Mouse (Mus musculus) intestine, postnatal 0 days (tissue): ENCODE results near the gene Cmpk2. TPM values are rescaled to one million over a fixed set of nuclear protein-coding genes. Genes with fewer than 3 reads are reported as not detected.

ENCODE experiments used
- ATAC-seq: fragments of 200-750 bp; cut with Nextera tagmentation; 2 replicates; pipeline ENCODE4 v1.8.0; 2017; ENCODE audit warnings: mild to moderate bottlenecking, moderate TSS enrichment, moderate library complexity
- H3K27ac ChIP-seq: fragments of 300-500 bp; sonication (generic); 2 replicates; pipeline ENCODE4 v1.5.1; 2014; ENCODE audit warnings: mild to moderate bottlenecking, low read depth, low read length, moderate library complexity
- H3K27me3 ChIP-seq: fragments of 300-500 bp; sonication (generic); replicated peaks from 2 replicates; pipeline ENCODE4 v1.6.1; 2014; ENCODE audit warnings: low read length, mixed read lengths; ENCODE audit not compliant: control insufficient read depth, insufficient read depth
- H3K36me3 ChIP-seq: fragments of 300-500 bp; sonication (generic); 2 replicates; pipeline ENCODE4 v1.6.1; 2014; ENCODE audit warnings: mild to moderate bottlenecking, moderate library complexity; ENCODE audit not compliant: control insufficient read depth, insufficient read depth
- H3K4me1 ChIP-seq: fragments of 300-500 bp; sonication (generic); replicated peaks from 2 replicates; pipeline ENCODE4 v1.6.1; 2014; ENCODE audit warnings: antibody characterized with exemption, low read length, mixed read lengths; ENCODE audit not compliant: control insufficient read depth, insufficient read depth
- H3K4me2 ChIP-seq: fragments of 300-500 bp; sonication (generic); replicated peaks from 2 replicates; pipeline ENCODE4 v1.6.1; 2014; ENCODE audit warnings: low read depth, mild to moderate bottlenecking, moderate library complexity
- H3K4me3 ChIP-seq: fragments of 300-500 bp; sonication (generic); 2 replicates; pipeline ENCODE4 v1.5.1; 2014; ENCODE audit warnings: low read depth, low read length
- H3K9ac ChIP-seq: fragments of 300-500 bp; sonication (generic); 2 replicates; pipeline ENCODE4 v1.6.1; 2014; ENCODE audit warnings: mild to moderate bottlenecking, low read depth, low read length
- H3K9me3 ChIP-seq: fragments of 300-500 bp; sonication (generic); 2 replicates; pipeline ENCODE4 v1.6.1; 2016; ENCODE audit warnings: mixed run types; ENCODE audit not compliant: control insufficient read depth
- CTCF ChIP-seq: sonication (generic); IDR thresholded peaks from 2 replicates; pipeline ENCODE4 v1.5.1; 2016; ENCODE audit warnings: low read depth, mild to moderate bottlenecking, control low read depth, antibody characterized with exemption, moderate library complexity
- WGBS: fragments of 180-500 bp; shearing (Covaris S2); extraction: QIAGEN DNeasy Blood & Tissue Kit; methylation state at CpG from one replicate; pipeline ENCODE4 v1.1.7; 2014; 5-methylcytosine and 5-hydroxymethylcytosine counted together
- polyA plus RNA-seq: library from polyadenylated mRNA; unstranded; fragments of >200 nt; fragmentation: Nextera tagmentation; extraction: Ambion mirVana; gene quantifications from 2 replicates; pipeline ENCODE4 v1.2.1, GENCODE M21; 2015

Gene Cmpk2
- polyA plus RNA-seq, 1 experiment from 2014 or later: 14.2 TPM

DNA sequence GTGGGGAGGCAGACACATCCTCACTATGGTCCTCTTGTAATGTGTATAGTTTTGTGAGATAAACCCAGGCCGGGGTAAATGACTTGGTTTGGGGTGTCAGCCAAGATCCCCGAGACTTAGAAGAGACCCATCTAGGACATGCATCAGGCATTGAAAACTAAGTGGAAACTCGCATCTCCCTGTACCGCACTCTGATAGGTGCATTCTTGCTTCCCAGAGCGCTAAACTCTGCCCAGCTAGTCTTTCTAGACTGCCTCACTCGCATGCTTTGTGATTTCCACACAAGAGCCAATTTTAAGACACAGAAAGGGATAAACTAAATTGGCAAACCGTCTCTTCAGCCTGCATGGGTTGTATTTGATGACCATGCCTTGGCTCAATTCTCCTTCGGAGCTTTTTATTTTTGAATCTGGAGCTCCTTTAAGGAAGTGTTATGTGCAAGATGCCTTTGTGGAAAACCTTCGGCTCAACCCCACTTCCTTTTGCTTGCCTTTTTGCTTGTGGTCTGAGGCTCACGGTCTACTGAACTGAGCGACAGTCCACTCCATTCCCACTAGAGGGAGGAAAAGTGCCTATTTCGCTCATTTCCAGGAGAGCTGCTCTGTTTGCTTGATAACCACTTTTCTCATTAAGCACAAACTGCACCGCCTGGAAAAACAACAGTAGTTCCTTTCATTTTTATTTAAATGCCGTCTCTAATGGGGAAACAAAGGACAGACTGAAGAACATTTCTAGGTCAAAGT is 19.0 kb downstream of the Cmpk2 start:
- no peak for ATAC-seq

GRCm38 (mm10) chr12:26488617-26489274 is 19.7 kb downstream of the Cmpk2 start:
- Histone ChIP-seq H3K9me3 (no peaks in the 10 kb centered on the region), H3K36me3 (no peaks in the 10 kb centered on the region), H3K4me3 (no peak overlapping the region), H3K27ac (no peak overlapping the region), H3K9ac (no peak overlapping the region), H3K4me1 (no peaks in the 10 kb centered on the region), H3K4me2 (peak overlapping the region; percentile 10; the same call in 1 of the 2 replicates), H3K27me3 (no peaks in the 10 kb centered on the region)
- no peak for TF ChIP-seq CTCF
- 49% methylated on average over 5 of the region's 5 CpGs for WGBS
- ATAC-seq: no peak

More for the DNA sequence above, 19.0 kb downstream of the Cmpk2 start:
- peak overlapping the region; percentile 10; the same call in 1 of the 2 replicates for H3K4me2 ChIP-seq
- no peaks in the 10 kb centered on the region for H3K27me3 ChIP-seq
- H3K9me3 ChIP-seq: no peaks in the 10 kb centered on the region
- no peak overlapping the region for H3K27ac ChIP-seq
- peak; percentile 76 for TF ChIP-seq CTCF
- H3K36me3 ChIP-seq: no peaks in the 10 kb centered on the region
- no peak overlapping the region for H3K4me3 ChIP-seq
- no peaks in the 10 kb centered on the region for H3K4me1 ChIP-seq
- H3K9ac ChIP-seq: no peak overlapping the region
- 53% methylated on average over 14 of the region's 14 CpGs for WGBS

- Histone ChIP-seq H3K9me3 (no peaks in the 10 kb centered on the region), H3K9ac (no peak overlapping the region), H3K4me1 (no peaks in the 10 kb centered on the region), H3K4me3 (no peak overlapping the region), H3K4me2 (no peak overlapping the region), H3K36me3 (no peaks in the 10 kb centered on the region), H3K27me3 (no peaks in the 10 kb centered on the region), H3K27ac (no peak overlapping the region)
- 86% methylated on average over 1 of the region's 1 CpGs for WGBS
- ATAC-seq: no peak
- peak; percentile 54 for TF ChIP-seq CTCF
Measured at GRCm38 (mm10) chr12:26489942-26490341, 20.9 kb downstream of the Cmpk2 start.

- 83% methylated on average over 3 of the region's 3 CpGs for WGBS
- ATAC-seq: no peak
- no peak for TF ChIP-seq CTCF
- Histone ChIP-seq H3K4me1 (no peaks in the 10 kb centered on the region), H3K9ac (no peak overlapping the region), H3K9me3 (no peaks in the 10 kb centered on the region), H3K36me3 (no peaks in the 10 kb centered on the region), H3K27me3 (no peaks in the 10 kb centered on the region), H3K4me3 (no peak overlapping the region), H3K27ac (no peak overlapping the region), H3K4me2 (no peak overlapping the region)
Measured at GRCm38 (mm10) chr12:26501042-26501441, 32.0 kb downstream of the Cmpk2 start.

GRCm38 (mm10) chr12:26510971-26511370 is 42.0 kb downstream of the Cmpk2 start:
- Histone ChIP-seq H3K4me2 (no peak overlapping the region), H3K36me3 (no peaks in the 10 kb centered on the region), H3K4me3 (no peak overlapping the region), H3K27me3 (no peaks in the 10 kb centered on the region), H3K9me3 (no peaks in the 10 kb centered on the region), H3K9ac (no peak overlapping the region), H3K27ac (no peak overlapping the region), H3K4me1 (no peaks in the 10 kb centered on the region)
- WGBS: 89% methylated on average over 4 of the region's 4 CpGs
- TF ChIP-seq CTCF: no peak
- no peak for ATAC-seq

- Histone ChIP-seq H3K4me2 (no peak overlapping the region), H3K4me1 (no peaks in the 10 kb centered on the region), H3K36me3 (no peaks in the 10 kb centered on the region), H3K9me3 (no peaks in the 10 kb centered on the region), H3K9ac (no peak overlapping the region), H3K4me3 (no peak overlapping the region), H3K27me3 (no peaks in the 10 kb centered on the region), H3K27ac (no peak overlapping the region)
- no peak for ATAC-seq
- TF ChIP-seq CTCF: no peak
- 77% methylated on average over 3 of the region's 3 CpGs for WGBS
Measured at GRCm38 (mm10) chr12:26518206-26518605, 49.2 kb downstream of the Cmpk2 start.
